Mouse (Mus musculus) liver, adult 2 months (tissue): ENCODE results near the gene Dnajc7.

Experiments
- CTCF ChIP-seq: fragments of 200-500 bp; IDR thresholded peaks from 2 replicates; pipeline ENCODE4 v1.5.1; 2011; ENCODE audit warnings: low read depth, low read length, control low read depth
- POLR2A ChIP-seq: fragments of 200-500 bp; IDR thresholded peaks from 2 replicates; pipeline ENCODE4 v1.6.1; 2011; ENCODE audit warnings: low read length, control low read depth; ENCODE audit not compliant: insufficient read depth; ENCODE audit errors: extremely low read depth

DNA sequence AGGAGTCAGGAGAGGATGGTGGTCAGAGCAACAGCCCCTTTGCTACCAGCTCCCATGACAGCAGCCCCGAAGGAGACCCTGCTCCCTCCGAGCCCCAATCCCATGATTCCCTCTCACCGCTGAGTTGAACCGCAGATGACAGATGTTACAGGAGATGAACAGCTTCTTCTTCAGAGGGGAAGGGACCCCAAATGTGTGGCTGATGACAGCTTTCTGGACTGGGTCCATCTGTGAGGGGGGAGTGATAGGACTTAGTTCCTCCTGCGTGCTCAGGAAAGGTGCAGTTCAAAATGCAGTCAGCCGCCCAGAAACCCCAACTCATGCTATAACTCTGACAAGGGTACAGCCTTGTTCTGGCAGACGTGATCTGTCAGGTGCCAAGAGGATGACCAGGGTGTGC is 14.6 kb upstream of the Dnajc7 start:
- TF ChIP-seq POLR2A (no peak), CTCF (no peak)
